Mouse (Mus musculus) cerebellum, postnatal 25 days (tissue): ENCODE data around the gene Cpsf4.
"Not testable (repeated sequence)": the region's sequence is repeated elsewhere in the genome, so short reads cannot be mapped to it uniquely, and the experiment has no call there.

Experiments used
- DNase-seq, 2 experiments: peaks; one replicate each; pipeline ENCODE4 v3.0.0; 2021; ENCODE audit warnings: mixed read lengths in 2 of 2

Gene Cpsf4

DNA sequence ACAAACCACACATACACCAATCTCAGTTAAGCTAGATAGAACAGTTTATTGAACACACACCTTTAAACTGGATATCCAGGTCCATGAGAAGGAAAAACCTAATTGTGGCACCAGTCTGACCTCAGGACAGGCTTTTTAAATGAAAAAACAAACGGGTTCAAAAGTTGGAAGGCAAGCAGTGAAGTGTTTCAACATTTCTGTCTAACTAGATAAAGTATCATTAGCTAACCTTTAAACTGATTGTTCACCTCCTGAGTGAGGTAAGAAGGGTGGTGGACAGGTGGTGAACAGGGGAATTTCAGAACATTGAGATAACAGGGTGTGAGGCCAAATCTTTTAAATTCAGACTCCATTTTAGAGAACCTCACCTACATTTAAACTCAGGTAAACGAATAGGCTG is 59.4 kb downstream of the Cpsf4 start:
- DNase-seq = no peak

DNA sequence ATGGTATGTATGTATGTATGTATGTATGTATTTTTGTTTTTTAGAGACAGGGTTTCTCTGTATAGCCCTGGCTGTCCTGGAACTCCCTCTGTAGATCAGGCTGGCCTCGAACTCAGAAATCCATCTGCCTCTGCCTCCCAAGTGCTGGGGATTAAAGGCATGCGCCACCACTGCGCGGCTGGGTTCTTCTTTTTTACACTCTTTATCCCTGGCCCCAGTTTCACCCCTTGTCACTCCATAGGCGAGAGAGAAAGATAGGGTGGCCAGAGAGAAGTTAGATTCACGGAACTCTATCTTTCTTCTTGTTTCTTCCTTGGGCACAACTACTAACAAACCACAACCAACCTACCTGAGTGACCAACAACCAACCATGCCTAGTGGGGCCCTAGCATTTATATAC is 62.3 kb downstream of the Cpsf4 start:
- not testable (repeated sequence) for DNase-seq

DNA sequence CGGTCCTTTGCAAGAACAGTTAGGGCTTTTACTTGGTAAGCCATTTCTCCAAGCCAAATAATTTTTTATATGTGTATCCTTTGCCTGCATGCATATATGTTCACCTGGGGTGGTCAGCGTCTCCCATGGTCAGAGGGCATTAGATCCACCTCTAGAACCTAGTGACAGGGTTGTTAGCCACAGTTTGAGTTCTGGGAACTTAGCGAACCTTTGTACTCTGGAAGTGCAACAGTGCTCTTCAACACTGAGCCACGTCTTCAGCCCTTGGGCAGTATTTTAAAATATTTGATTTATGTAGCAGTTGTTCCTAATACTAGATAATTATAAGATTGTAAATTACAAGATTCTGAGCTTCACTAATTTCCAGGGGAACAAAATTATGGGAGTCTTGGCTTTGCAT is 63.6 kb downstream of the Cpsf4 start:
- DNase-seq = no peak

DNA sequence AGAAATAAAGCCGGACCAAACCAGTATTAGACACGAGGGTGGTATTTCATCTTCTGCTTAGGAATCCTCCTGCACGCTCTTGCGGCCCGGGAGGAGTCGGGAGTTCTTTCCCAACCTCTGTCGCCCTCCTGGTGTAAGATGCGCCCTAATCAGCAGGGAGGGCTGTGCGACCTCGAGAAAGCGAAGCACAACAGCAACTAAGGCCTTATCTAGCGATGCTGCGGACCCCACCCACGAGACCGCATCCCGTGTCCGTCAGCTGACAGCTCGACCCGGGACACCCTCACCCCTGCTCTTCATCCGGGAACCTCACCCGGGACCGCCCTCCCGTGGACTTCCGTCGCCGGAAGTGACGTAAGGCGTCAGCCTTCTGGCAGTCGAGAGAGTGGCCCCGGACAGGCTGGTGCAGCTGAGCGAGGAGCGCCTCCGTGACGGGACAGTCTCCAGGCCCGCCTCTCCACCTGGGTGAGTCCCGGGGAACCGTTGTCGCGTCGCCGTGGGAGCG is 64.4 kb downstream of the Cpsf4 start, which contains the start of gene Zfp655:
Gene Zfp655, plus strand, starts transcription at position 349 of the 505 bp plus-strand sequence.
- DNase-seq = peak; percentile 98
